Mouse (Mus musculus): ENCODE data around the gene Olfr1219. TPM values are rescaled to one million over a fixed set of nuclear protein-coding genes. Genes with fewer than 3 reads are reported as not detected.

Olfr1219 gene
- not detected for polyA plus RNA-seq (2014; fragmentation: Illumina TruSeq; extraction: RNeasy Lipid Tissue Mini Kit (QIAGEN cat#74804))

DNA sequence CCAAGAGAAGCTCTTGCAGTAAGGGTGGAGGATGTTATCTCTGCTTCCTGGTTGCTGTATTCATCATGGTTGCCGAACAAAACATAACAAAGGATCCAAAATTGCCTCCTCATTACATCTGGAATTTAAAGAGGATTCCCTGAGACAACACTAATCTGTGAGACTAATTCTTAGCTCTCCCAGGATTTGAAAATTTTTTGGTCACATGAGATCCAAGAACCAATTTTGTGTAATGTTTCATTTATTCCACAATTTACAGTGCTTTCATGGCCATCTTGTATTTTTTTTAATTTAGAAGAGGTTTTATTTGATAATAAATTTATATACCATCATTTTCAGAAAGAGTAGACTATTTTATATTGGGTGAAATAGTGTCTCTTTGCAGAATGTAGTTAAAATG lies at the start of gene Olfr1219:
Gene Olfr1219, minus strand, starts transcription at position 101 of the 400 bp plus-strand sequence.

GRCm38 (mm10) chr2:89132954-89133353 lies 49.6 kb upstream of the Olfr1219 start, which contains the start of gene Olfr1222:
Gene Olfr1222, minus strand, starts transcription at chr2:89133054.

DNA sequence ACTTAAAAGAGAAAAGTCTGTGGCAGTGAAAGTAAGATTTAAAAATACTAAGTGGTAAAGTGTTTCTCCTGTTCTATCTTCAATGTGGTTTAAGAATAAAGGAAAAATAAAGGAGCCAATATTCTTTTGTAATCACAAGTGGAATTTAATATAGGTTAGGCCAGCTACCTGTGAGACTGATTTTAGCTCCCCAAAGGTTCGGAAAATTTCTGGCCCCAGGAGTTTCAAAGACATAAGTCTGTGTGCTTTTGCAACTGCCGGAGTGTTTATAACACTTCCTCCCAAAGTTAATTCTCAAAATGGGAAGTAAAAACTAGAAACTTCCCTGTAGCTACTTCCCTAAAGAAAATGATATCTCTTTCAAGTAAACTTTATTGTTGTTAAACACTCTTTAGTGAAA lies 33.9 kb upstream of the Olfr1219 start, which contains the start of gene Olfr1221:
Gene Olfr1221, minus strand, starts transcription at position 101 of the 400 bp plus-strand sequence.

DNA sequence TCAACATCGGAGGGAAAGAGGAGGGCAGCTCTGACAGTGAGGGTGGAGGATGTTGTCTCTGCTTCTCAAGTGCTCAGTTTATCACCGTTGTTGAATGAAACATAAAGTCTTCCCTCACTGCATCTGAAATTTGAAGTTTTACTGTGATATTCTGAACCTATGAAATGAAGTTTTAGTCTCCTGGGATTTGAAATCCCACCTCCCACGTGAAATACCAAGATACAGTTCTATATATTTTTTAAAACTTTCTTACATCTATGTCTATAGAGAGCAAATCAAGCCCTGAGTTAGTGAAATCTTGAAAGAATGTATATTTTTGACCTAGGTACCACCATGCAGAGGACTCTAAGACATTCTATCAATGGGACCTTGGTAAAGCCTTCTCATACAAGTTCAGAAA lies 23.4 kb upstream of the Olfr1219 start, which contains the start of gene Olfr1220:
Gene Olfr1220, minus strand, starts transcription at position 101 of the 400 bp plus-strand sequence.

DNA sequence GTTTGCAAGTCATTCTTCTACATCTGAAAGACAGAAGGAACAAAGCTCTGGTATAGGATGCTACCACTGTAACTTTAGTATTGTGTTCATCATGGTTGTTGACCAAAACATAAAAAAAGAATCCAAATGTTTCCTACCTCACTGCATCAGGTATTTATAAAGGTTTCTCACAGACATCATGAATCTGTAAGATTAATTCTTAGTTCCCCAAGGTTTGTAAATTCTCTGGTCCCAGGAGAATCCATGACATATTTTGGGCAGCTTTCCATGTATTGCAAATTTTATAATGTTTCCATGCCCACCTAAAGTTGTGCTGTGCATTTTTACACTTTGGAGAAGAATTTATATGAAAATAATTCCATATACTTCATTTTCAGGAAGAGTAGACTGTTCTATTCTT lies 22.2 kb downstream of the Olfr1219 start, which contains the start of gene Olfr1218:
Gene Olfr1218, minus strand, starts transcription at position 101 of the 400 bp plus-strand sequence.

DNA sequence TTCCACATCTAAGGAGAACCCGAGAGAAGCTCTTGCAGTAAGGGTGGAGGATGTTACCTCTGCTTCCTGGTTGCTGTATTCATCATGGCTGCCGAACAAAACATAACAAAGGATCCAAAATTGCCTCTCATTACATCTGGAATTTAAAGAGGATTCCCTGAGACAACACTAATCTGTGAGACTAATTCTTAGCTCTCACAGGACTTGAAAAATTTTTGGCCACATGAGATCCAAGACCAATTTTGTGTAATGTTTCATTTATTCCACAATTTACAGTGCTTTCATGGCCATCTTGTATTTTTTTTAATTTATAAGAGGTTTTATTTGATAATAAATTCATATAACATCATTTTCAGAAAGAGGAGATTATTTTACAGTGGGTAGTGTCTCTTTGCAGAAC lies 51.3 kb downstream of the Olfr1219 start, which contains the start of gene Olfr1217:
Gene Olfr1217, minus strand, starts transcription at position 101 of the 400 bp plus-strand sequence.

Other genes starting within 250 kb of the Olfr1219 start
- gene Olfr1204, start 234.2 kb downstream of the Olfr1219 start, polyA plus RNA-seq (2014; fragmentation: Illumina TruSeq; extraction: RNeasy Lipid Tissue Mini Kit (QIAGEN cat#74804)): not detected
- gene Olfr1206, start 220.3 kb downstream of the Olfr1219 start, polyA plus RNA-seq (2014; fragmentation: Illumina TruSeq; extraction: RNeasy Lipid Tissue Mini Kit (QIAGEN cat#74804)): not detected
- gene Olfr1208, start 181.2 kb downstream of the Olfr1219 start, polyA plus RNA-seq (2014; fragmentation: Illumina TruSeq; extraction: RNeasy Lipid Tissue Mini Kit (QIAGEN cat#74804)): not detected
- gene Olfr1209, start 168.4 kb downstream of the Olfr1219 start, polyA plus RNA-seq (2014; fragmentation: Illumina TruSeq; extraction: RNeasy Lipid Tissue Mini Kit (QIAGEN cat#74804)): not detected
- not detected for gene Olfr1211, start 145.4 kb downstream of the Olfr1219 start, polyA plus RNA-seq (2014; fragmentation: Illumina TruSeq; extraction: RNeasy Lipid Tissue Mini Kit (QIAGEN cat#74804))
- not detected for gene Olfr1212, start 129.5 kb downstream of the Olfr1219 start, polyA plus RNA-seq (2014; fragmentation: Illumina TruSeq; extraction: RNeasy Lipid Tissue Mini Kit (QIAGEN cat#74804))
- not detected for gene Gm13762, start 103.2 kb downstream of the Olfr1219 start, polyA plus RNA-seq (2014; fragmentation: Illumina TruSeq; extraction: RNeasy Lipid Tissue Mini Kit (QIAGEN cat#74804))
- gene Olfr1214, start 90.9 kb downstream of the Olfr1219 start, polyA plus RNA-seq (2014; fragmentation: Illumina TruSeq; extraction: RNeasy Lipid Tissue Mini Kit (QIAGEN cat#74804)): not detected
- not detected for gene Olfr1215, start 76.5 kb downstream of the Olfr1219 start, polyA plus RNA-seq (2014; fragmentation: Illumina TruSeq; extraction: RNeasy Lipid Tissue Mini Kit (QIAGEN cat#74804))
- gene Olfr1216, start 65.2 kb downstream of the Olfr1219 start, polyA plus RNA-seq (2014; fragmentation: Illumina TruSeq; extraction: RNeasy Lipid Tissue Mini Kit (QIAGEN cat#74804)): not detected
- not detected for gene Olfr1217, start 51.4 kb downstream of the Olfr1219 start, polyA plus RNA-seq (2014; fragmentation: Illumina TruSeq; extraction: RNeasy Lipid Tissue Mini Kit (QIAGEN cat#74804))
- not detected for gene Olfr1218, start 22.3 kb downstream of the Olfr1219 start, polyA plus RNA-seq (2014; fragmentation: Illumina TruSeq; extraction: RNeasy Lipid Tissue Mini Kit (QIAGEN cat#74804))
- gene Olfr1220, start 23.3 kb upstream of the Olfr1219 start, polyA plus RNA-seq (2014; fragmentation: Illumina TruSeq; extraction: RNeasy Lipid Tissue Mini Kit (QIAGEN cat#74804)): not detected
- not detected for gene Olfr1221, start 33.8 kb upstream of the Olfr1219 start, polyA plus RNA-seq (2014; fragmentation: Illumina TruSeq; extraction: RNeasy Lipid Tissue Mini Kit (QIAGEN cat#74804))
- gene Olfr1222, start 49.5 kb upstream of the Olfr1219 start, polyA plus RNA-seq (2014; fragmentation: Illumina TruSeq; extraction: RNeasy Lipid Tissue Mini Kit (QIAGEN cat#74804)): not detected
- not detected for gene Olfr1223, start 68.0 kb upstream of the Olfr1219 start, polyA plus RNA-seq (2014; fragmentation: Illumina TruSeq; extraction: RNeasy Lipid Tissue Mini Kit (QIAGEN cat#74804))
- not detected for gene Olfr1224-ps1, start 80.6 kb upstream of the Olfr1219 start, polyA plus RNA-seq (2014; fragmentation: Illumina TruSeq; extraction: RNeasy Lipid Tissue Mini Kit (QIAGEN cat#74804))
- gene Olfr1225, start 91.2 kb upstream of the Olfr1219 start, polyA plus RNA-seq (2014; fragmentation: Illumina TruSeq; extraction: RNeasy Lipid Tissue Mini Kit (QIAGEN cat#74804)): not detected
- gene Olfr1226, start 116.5 kb upstream of the Olfr1219 start, polyA plus RNA-seq (2014; fragmentation: Illumina TruSeq; extraction: RNeasy Lipid Tissue Mini Kit (QIAGEN cat#74804)): not detected
- not detected for gene Olfr1228, start 170.5 kb upstream of the Olfr1219 start, polyA plus RNA-seq (2014; fragmentation: Illumina TruSeq; extraction: RNeasy Lipid Tissue Mini Kit (QIAGEN cat#74804))
- gene Olfr1229, start 204.5 kb upstream of the Olfr1219 start, polyA plus RNA-seq (2014; fragmentation: Illumina TruSeq; extraction: RNeasy Lipid Tissue Mini Kit (QIAGEN cat#74804)): not detected
- gene Olfr1230, start 213.8 kb upstream of the Olfr1219 start, polyA plus RNA-seq (2014; fragmentation: Illumina TruSeq; extraction: RNeasy Lipid Tissue Mini Kit (QIAGEN cat#74804)): not detected
- gene Olfr1231, start 223.6 kb upstream of the Olfr1219 start, polyA plus RNA-seq (2014; fragmentation: Illumina TruSeq; extraction: RNeasy Lipid Tissue Mini Kit (QIAGEN cat#74804)): not detected
- gene Olfr1232, start 246.2 kb upstream of the Olfr1219 start, polyA plus RNA-seq (2014; fragmentation: Illumina TruSeq; extraction: RNeasy Lipid Tissue Mini Kit (QIAGEN cat#74804)): not detected

All from ovary, adult 10 weeks (tissue).